Comparison of ENCODE assay signal across 8 mouse cellular contexts in genomic region chr5:121386120-121386909, GRCm38 (mm10). TPM values are rescaled to one million over a fixed set of nuclear protein-coding genes. Genes with fewer than 3 reads are reported as not detected.
DNase-seq lines count a peak whose midpoint lies in the region; ATAC-seq and TF ChIP-seq lines count a peak whose summit lies in the region.

No protein-coding gene starts in this region.

- no peaks in the 10 kb centered on the region for H3K27me3 ChIP-seq in lung, embryonic 14.5 days (ENCODE audit: insufficient read depth, low read length)
- no peaks in the 10 kb centered on the region for H3K27me3 ChIP-seq in intestine, embryonic 16.5 days (replicated peaks; ENCODE audit: control insufficient read depth, insufficient read depth, low read length)
- H3K27me3 ChIP-seq in midbrain, embryonic 16.5 days (ENCODE audit: control insufficient read depth, insufficient read depth, low read depth, low read length): no peaks in the 10 kb centered on the region

- peaks cover 11% of the 10 kb centered on the region; the same call in 1 of the 2 replicates for H3K36me3 ChIP-seq in lung, embryonic 14.5 days (ENCODE audit: insufficient read depth)
- H3K36me3 ChIP-seq in intestine, embryonic 16.5 days (ENCODE audit: control insufficient read depth, insufficient read depth, low read length): no peaks in the 10 kb centered on the region
- H3K36me3 ChIP-seq in midbrain, embryonic 16.5 days (ENCODE audit: control insufficient read depth, insufficient read depth, low read length): no peaks in the 10 kb centered on the region

- no peak overlapping the region for H3K9ac ChIP-seq in lung, embryonic 14.5 days
- peak overlapping the region; percentile 14; the same call in 1 of the 2 replicates for H3K9ac ChIP-seq in intestine, embryonic 16.5 days (ENCODE audit: low read depth, low read length)
- peak overlapping the region; percentile 86 for H3K9ac ChIP-seq in midbrain, embryonic 16.5 days (ENCODE audit: low read depth, low read length)

- peak; percentile 39 for DNase-seq in lung, embryonic 14.5 days
- no peak for DNase-seq in lung, adult 2 months
- DNase-seq in gastrocnemius, postnatal 10 days: no peak
- no peak for DNase-seq in kidney, postnatal 10 days

- H3K9me3 ChIP-seq in lung, embryonic 14.5 days (ENCODE audit: low read depth, low read length): no peaks in the 10 kb centered on the region
- H3K9me3 ChIP-seq in intestine, embryonic 16.5 days (ENCODE audit: control insufficient read depth, low read length): no peaks in the 10 kb centered on the region
- H3K9me3 ChIP-seq in midbrain, embryonic 16.5 days (replicated peaks; ENCODE audit: control insufficient read depth, low read length, poor library complexity, severe bottlenecking): no peaks in the 10 kb centered on the region

- no peak for TF ChIP-seq POLR2A in lung, adult 2 months (IDR thresholded peaks at IDR 0.05; ENCODE audit: borderline replicate concordance, extremely low read depth, low read depth, low read length)
- no peak for TF ChIP-seq POLR2A in embryonic fibroblast, embryonic 13.5 days (IDR thresholded peaks at IDR 0.05; ENCODE audit: low read depth, low read length)

- peak overlapping the region; percentile 75 for H3K4me3 ChIP-seq in lung, embryonic 14.5 days (ENCODE audit: low read depth, low read length)
- no peak overlapping the region for H3K4me3 ChIP-seq in lung, adult 2 months (replicated peaks; ENCODE audit: extremely low read depth, low read depth, low read length)
- no peak overlapping the region for H3K4me3 ChIP-seq in embryonic fibroblast, embryonic 13.5 days (ENCODE audit: insufficient read depth, low read length)
- H3K4me3 ChIP-seq in intestine, embryonic 16.5 days (ENCODE audit: low read length): peak overlapping the region; percentile 76
- peak overlapping the region; percentile 83 for H3K4me3 ChIP-seq in midbrain, embryonic 16.5 days (ENCODE audit: low read depth, low read length)

- ATAC-seq in lung, embryonic 14.5 days (ENCODE audit: insufficient read depth): no peak
- ATAC-seq in intestine, embryonic 16.5 days: no peak
- no peak for ATAC-seq in midbrain, embryonic 16.5 days
- no peak for ATAC-seq in erythroid progenitor cell, adult 5-6 weeks (replicated peaks; ENCODE audit: low FRiP score, poor library complexity, severe bottlenecking)

- peak overlapping the region; percentile 18; the same call in 1 of the 2 replicates for H3K27ac ChIP-seq in lung, embryonic 14.5 days (ENCODE audit: low read depth)
- 0 out of 2 replicates have a peak overlapping the region, but pooled peaks have one; percentile 35 for H3K27ac ChIP-seq in embryonic fibroblast, embryonic 13.5 days (ENCODE audit: insufficient read depth, low read length)
- peak overlapping the region; percentile 28; the same call in 1 of the 2 replicates for H3K27ac ChIP-seq in intestine, embryonic 16.5 days (ENCODE audit: low read length)
- H3K27ac ChIP-seq in midbrain, embryonic 16.5 days (ENCODE audit: low read length): peak overlapping the region; percentile 89; the same call in 1 of the 2 replicates

- WGBS in lung, embryonic 14.5 days: 31% methylated on average over 22 of the region's 22 CpGs
- WGBS in lung, adult 2 months: 18% methylated on average over 22 of the region's 22 CpGs
- WGBS in intestine, embryonic 16.5 days: 28% methylated on average over 22 of the region's 22 CpGs
- WGBS in midbrain, embryonic 16.5 days: 39% methylated on average over 22 of the region's 22 CpGs

- no peaks in the 10 kb centered on the region for H3K4me1 ChIP-seq in lung, embryonic 14.5 days (ENCODE audit: insufficient read depth)
- peaks cover 10% of the 10 kb centered on the region; the same call in 1 of the 2 replicates for H3K4me1 ChIP-seq in lung, adult 2 months (ENCODE audit: control insufficient read depth, insufficient read depth, low read length)
- H3K4me1 ChIP-seq in embryonic fibroblast, embryonic 13.5 days (ENCODE audit: control insufficient read depth, insufficient read depth, low read length): 0 out of 2 replicates have a peak, but pooled peaks cover 3% of the 10 kb centered on the region
- peaks cover 30% of the 10 kb centered on the region for H3K4me1 ChIP-seq in intestine, embryonic 16.5 days (ENCODE audit: control insufficient read depth, insufficient read depth, low read length)
- H3K4me1 ChIP-seq in midbrain, embryonic 16.5 days (ENCODE audit: control insufficient read depth, insufficient read depth, low read length): peaks cover 18% of the 10 kb centered on the region

- H3K4me2 ChIP-seq in lung, embryonic 14.5 days: peak overlapping the region; percentile 78
- peak overlapping the region; percentile 69 for H3K4me2 ChIP-seq in intestine, embryonic 16.5 days (ENCODE audit: low read depth, low read length)
- peak overlapping the region; percentile 49 for H3K4me2 ChIP-seq in midbrain, embryonic 16.5 days (ENCODE audit: low read length)

- TF ChIP-seq CTCF in lung, embryonic 14.5 days (IDR thresholded peaks at IDR 0.05; ENCODE audit: low read depth): no peak
- TF ChIP-seq CTCF in lung, adult 2 months (IDR thresholded peaks at IDR 0.05; ENCODE audit: insufficient read depth, low read length): no peak
- TF ChIP-seq CTCF in embryonic fibroblast, embryonic 13.5 days (IDR thresholded peaks at IDR 0.05; ENCODE audit: borderline replicate concordance, insufficient read depth, low read length): no peak

RNA-seq across cellular contexts. Expression of gene Trafd1, which starts 0.9 kb away (rescaled TPM):
- 60.8 and 61.0 TPM in 2 replicates for polyA plus RNA-seq in lung, embryonic 14.5 days (2014; fragmentation: Nextera tagmentation; extraction: Ambion mirVana)
- 83.8 and 108 TPM in 2 replicates for polyA plus RNA-seq in lung, adult 2 months (2012; rRNA removed)
- polyA plus RNA-seq in embryonic fibroblast, embryonic 13.5 days (2011; ENCODE audit: insufficient read length, low read depth, missing spikeins): 34.5 and 36.1 TPM in 2 replicates
- polyA plus RNA-seq in intestine, embryonic 16.5 days (2015; fragmentation: Nextera tagmentation; extraction: Ambion mirVana): 56.9 and 57.2 TPM in 2 replicates
- 135 and 140 TPM in 2 replicates for polyA plus RNA-seq in midbrain, embryonic 16.5 days (2015; fragmentation: Nextera tagmentation; extraction: Ambion mirVana)
- total RNA-seq in gastrocnemius, postnatal 10 days (2021): 10 to 100 TPM; 54.2 to 59.1 TPM
- total RNA-seq in erythroid progenitor cell, adult 5-6 weeks (2015; ENCODE audit: low replicate concordance): 23.1 and 29.3 TPM in 2 replicates
- 11.1 and 21.4 TPM in 2 replicates for total RNA-seq in erythroid progenitor cell, adult 5-6 weeks (2017; ENCODE audit: low replicate concordance)

RNA-seq across cellular contexts. Expression of gene Naa25, which starts 11.4 kb away (rescaled TPM):
- polyA plus RNA-seq in lung, embryonic 14.5 days (2014; fragmentation: Nextera tagmentation; extraction: Ambion mirVana): 42.8 and 43.5 TPM in 2 replicates
- 6.2 and 10.0 TPM in 2 replicates for polyA plus RNA-seq in lung, adult 2 months (2012; rRNA removed)
- 24.6 and 34.4 TPM in 2 replicates for polyA plus RNA-seq in embryonic fibroblast, embryonic 13.5 days (2011; ENCODE audit: insufficient read length, low read depth, missing spikeins)
- 45.9 and 48.3 TPM in 2 replicates for polyA plus RNA-seq in intestine, embryonic 16.5 days (2015; fragmentation: Nextera tagmentation; extraction: Ambion mirVana)
- polyA plus RNA-seq in midbrain, embryonic 16.5 days (2015; fragmentation: Nextera tagmentation; extraction: Ambion mirVana): 54.0 and 55.0 TPM in 2 replicates
- total RNA-seq in gastrocnemius, postnatal 10 days (2021): 10 to 100 TPM; 22.2 to 23.7 TPM
- total RNA-seq in erythroid progenitor cell, adult 5-6 weeks (2015; ENCODE audit: low replicate concordance): 5.9 and 6.5 TPM in 2 replicates
- 3.9 and 9.2 TPM in 2 replicates for total RNA-seq in erythroid progenitor cell, adult 5-6 weeks (2017; ENCODE audit: low replicate concordance)

Comparison
In these comparisons a context has a peak if more than half of its experiments do, and no peak if none do; other contexts are left out.
1. H3K4me3 ChIP-seq: peak in lung, embryonic 14.5 days (single experiment), intestine, embryonic 16.5 days (single experiment) and midbrain, embryonic 16.5 days (single experiment); none in lung, adult 2 months (single experiment) and embryonic fibroblast, embryonic 13.5 days (single experiment).
2. H3K27ac ChIP-seq: peak in every context shown above with its lines; median percentile 89 in midbrain, embryonic 16.5 days; 35 in embryonic fibroblast, embryonic 13.5 days; 28 in intestine, embryonic 16.5 days; 18 in lung, embryonic 14.5 days.
3. Peak in every context shown above with its lines, with median percentiles within 50 percentile points of each other: H3K4me2 ChIP-seq.